1 mouse cellular context compared by ENCODE assay signal in the genomic region with DNA sequence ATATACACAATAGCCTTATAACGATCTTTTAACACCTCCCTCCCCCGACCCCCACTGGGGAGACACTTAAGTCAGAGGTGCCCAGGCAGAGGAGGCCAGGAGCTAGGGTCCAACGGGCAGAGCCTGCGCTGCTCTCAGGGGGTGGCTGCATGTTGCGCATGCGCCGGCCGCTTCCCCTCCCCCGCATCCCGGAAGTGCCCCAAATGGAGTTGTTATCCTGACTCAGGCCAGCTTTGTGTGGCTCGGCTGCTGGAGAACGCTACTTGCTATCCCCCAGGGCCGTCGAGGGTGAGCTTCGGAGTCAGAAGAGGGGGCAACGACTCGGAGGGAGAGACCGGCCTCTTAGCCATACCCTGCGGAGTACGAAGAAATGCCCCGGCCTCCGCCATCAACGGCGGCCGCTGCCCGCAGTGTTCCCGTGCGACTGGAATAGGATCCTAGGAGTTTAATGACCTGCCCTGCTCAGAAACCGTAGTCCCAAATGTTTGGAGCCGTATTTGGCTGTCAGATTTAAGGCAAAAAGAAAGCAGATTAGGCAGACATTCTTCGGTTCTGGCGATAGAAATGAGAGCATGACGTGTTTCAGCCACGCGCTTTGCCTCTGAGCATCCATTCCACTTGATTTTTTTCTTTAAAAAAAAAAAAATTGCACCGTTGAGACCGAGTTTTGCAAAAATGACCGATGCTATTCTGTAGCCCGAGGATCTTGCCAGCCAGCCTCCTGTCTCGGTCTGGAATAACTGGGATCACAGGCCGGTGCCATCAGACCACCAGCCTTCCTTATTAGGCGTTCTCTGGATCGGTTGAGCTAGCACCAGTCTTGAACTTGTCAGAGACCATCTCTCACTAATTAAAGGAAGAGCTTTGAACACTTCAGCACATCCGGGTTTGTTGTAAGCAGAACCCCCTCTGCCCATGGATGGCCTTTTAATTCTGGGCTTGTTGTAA.
A peak's percentile ranks its signal among the peaks of the same experiment; 100 is the strongest.
TF ChIP-seq lines count a peak whose summit lies in the region.

No protein-coding gene starts in this region.

TF ChIP-seq in MEL, 35 proteins besides CTCF, POLR2A, EP300 and RAD21 (continued from another document):
- peak; percentile 64; the same call in 1 of the 2 replicates for TF ChIP-seq ETS1 (IDR thresholded peaks at IDR 0.05; ENCODE audit: low read depth, low read length)
